Mouse (Mus musculus): ENCODE results near the gene Fcgr3. TPM values are rescaled to one million over a fixed set of nuclear protein-coding genes. Genes with fewer than 3 reads are reported as not detected.

Gene Fcgr3
- total RNA-seq, 2 experiments from 2014 or later: 12.5 to 15.6 TPM

DNA sequence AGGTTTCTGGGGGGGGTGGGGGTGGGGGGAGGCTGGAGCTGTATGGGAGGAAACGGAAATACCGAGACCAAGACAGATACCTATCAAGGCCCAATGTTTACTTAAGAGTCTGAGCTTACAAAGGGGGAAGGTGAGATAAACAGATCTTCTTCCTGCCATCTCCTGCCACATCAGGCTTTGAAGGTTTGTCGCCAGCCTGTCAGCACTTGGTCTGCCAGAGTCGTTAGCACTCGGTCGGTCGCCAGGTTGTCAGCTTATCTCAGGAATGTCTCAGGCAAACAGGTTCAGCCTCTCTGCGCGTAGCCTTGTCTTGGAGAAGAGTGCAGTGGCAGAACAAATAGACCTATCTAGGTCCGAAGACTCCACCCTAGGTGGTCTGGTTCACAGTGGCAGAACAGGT is 4.3 kb downstream of the Fcgr3 start:
- no peak for DNase-seq (ENCODE audit: low spot score)
- intact Hi-C loops (cut with DNase I): no loop called here

GRCm38 (mm10) chr1:171059203-171059602 is 5.5 kb downstream of the Fcgr3 start:
- intact Hi-C loops (cut with DNase I): no loop called here
- DNase-seq (ENCODE audit: low spot score): no peak

GRCm38 (mm10) chr1:171057253-171057652 is 7.5 kb downstream of the Fcgr3 start:
- DNase-seq (ENCODE audit: low spot score): no peak
- intact Hi-C loops (cut with DNase I): no loop called here

GRCm38 (mm10) chr1:171053305-171053704 is 11.4 kb downstream of the Fcgr3 start:
- DNase-seq (ENCODE audit: low spot score): no peak
- intact Hi-C loops (cut with DNase I): no loop called here

GRCm38 (mm10) chr1:171050774-171051173 is 14.0 kb downstream of the Fcgr3 start:
- intact Hi-C loops (cut with DNase I): no loop called here
- no peak for DNase-seq (ENCODE audit: low spot score)

DNA sequence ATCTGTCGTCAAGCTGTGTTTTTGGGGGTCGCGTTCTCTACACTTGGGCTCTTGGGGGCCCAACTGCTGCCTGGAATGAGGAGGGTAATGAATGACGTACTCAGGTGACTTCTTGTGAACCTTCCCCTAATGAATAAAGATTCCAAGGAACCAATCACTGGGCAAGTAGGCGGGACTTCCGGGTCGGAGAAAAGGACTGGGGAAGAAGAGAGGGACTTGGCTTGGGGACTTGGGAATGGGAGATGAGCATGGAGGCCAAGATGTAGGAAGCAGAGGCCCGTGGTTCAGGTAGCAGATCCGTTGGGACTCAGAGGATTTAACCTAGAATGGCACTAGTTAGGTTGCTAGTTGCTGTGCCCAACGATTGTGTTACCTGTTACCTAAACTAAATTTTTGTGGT is 15.5 kb downstream of the Fcgr3 start:
- intact Hi-C loops (cut with DNase I): no loop called here
- DNase-seq (ENCODE audit: low spot score): no peak

GRCm38 (mm10) chr1:171046501-171046900 is 18.2 kb downstream of the Fcgr3 start:
- intact Hi-C loops (cut with DNase I): loop anchor here (2.0 kb wide), 1 partner anchor 16 kb away; no protein-coding TSS in a partner anchor
- no peak for DNase-seq (ENCODE audit: low spot score)

DNA sequence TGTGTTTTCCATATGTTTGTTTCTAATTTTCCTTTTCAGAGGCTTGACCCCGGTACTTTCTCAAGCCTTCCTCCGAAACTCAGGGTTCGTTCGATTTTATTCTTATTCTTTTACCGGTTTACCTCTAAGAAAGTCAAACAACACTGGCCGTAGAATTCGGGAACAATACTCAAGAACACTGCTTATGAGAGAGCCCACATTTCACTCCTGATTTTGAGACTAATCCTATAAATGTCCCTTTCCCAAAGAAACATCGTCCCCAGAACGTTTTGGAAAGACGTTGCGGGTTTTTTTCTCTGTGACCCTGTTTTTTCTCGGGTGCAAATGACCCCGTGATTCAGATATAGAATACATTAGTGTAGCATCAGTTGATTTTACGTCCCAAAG is 19.7 kb downstream of the Fcgr3 start:
- intact Hi-C loops (cut with DNase I): no loop called here
- no peak for DNase-seq (ENCODE audit: low spot score)

- intact Hi-C loops (cut with DNase I): no loop called here
- peak; percentile 75 for DNase-seq (ENCODE audit: low spot score)
Observed at GRCm38 (mm10) chr1:171044365-171045078, 20.2 kb downstream of the Fcgr3 start.

- intact Hi-C loops (cut with DNase I): no loop called here
- DNase-seq (ENCODE audit: low spot score): no peak
Observed at GRCm38 (mm10) chr1:171043594-171044153, 21.1 kb downstream of the Fcgr3 start.

GRCm38 (mm10) chr1:171039880-171040279 is 24.9 kb downstream of the Fcgr3 start:
- no peak for DNase-seq (ENCODE audit: low spot score)
- intact Hi-C loops (cut with DNase I): loop anchor here (2.0 to 10.0 kb wide), 2 partner anchors 61 to 465 kb away; partner anchors contain the start of gene Alyref2

DNA sequence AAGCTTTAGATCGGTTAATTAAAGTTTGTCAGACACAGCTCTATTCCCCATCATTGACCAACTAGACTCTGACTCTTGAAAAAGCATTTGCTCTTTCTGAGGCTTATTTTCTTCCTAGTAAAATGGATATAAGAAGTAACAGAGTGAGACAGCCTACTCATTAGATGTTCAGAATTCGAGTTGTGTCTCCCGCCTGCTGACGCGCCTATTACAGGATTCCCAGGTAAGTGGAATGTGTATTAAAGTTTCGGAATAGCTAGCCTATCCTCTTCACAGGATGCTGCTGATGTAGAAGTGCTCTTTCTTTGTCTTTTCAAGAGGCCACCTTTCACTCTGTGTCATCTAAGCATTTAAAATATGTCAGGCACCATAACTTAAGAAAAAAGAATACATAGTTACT is 25.6 kb downstream of the Fcgr3 start:
- no peak for DNase-seq (ENCODE audit: low spot score)
- intact Hi-C loops (cut with DNase I): loop anchor here (2.0 to 10.0 kb wide), 2 partner anchors 62 to 466 kb away; partner anchors contain the start of gene Alyref2

DNA sequence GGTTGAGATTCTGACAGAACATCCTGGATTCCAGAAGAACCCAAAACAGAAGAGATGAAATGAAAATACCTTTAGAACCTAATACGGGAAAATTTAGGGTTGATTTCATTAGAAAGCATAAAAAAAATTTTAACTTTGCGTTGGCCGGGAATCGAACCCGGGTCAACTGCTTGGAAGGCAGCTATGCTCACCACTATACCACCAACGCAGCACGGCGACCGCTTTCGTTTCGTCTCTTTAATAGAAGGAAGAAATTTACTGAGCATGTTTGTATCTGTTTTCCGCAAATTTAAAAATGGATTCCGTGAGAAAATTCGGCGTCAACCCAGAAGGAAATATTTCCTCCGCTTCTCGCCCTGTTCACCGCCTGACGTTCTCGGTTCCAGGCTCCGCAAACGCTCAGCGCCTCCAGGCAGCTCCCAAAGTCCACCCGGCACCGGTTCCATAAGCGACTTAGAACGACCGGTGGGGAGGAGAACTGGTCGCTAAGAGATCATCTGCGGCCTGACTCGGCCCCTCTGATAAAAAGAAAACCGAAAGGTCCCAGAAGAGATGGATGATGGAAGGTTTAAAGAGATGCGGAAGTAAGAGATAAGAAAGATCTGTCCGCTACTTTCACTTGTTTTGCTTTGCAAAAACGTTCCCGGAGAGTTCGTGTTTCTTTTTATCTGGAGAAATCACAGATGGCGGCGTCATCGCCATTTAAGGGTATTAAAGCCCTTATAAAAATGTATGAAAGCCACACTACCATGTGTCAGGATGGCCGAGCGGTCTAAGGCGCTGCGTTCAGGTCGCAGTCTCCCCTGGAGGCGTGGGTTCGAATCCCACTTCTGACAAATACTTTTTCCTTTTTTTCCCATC is 26.6 kb downstream of the Fcgr3 start:
- intact Hi-C loops (cut with DNase I): loop anchor here (2.0 to 10.0 kb wide), 2 partner anchors 63 to 467 kb away; partner anchors contain the start of gene Alyref2

GRCm38 (mm10) chr1:171036550-171037324 is 28.0 kb downstream of the Fcgr3 start:
- intact Hi-C loops (cut with DNase I): loop anchor here (10.0 kb wide), 1 partner anchor 468 kb away; the partner anchor contains the start of gene Alyref2

More for the DNA sequence above, 26.6 kb downstream of the Fcgr3 start:
- DNase-seq (ENCODE audit: low spot score): peak; percentile 60

DNA sequence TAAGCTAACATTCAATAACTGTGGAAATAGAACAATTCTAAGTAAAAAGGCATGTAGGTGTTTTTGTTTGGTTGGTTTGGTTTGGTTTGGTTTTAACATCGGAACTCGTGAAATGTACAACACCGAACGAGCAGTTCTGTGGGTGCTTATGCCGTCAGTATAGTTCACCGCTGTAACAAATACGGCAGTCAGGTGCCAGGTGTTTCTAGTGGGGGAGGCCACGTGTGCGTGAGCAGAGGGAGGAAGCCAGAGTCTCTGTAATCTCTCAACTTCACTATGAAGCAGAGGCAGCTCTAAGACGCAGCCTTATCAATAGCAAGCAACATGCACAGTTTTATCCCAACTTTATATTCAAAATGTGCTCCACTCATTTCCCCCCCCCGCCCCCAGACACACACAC is 29.1 kb downstream of the Fcgr3 start:
- intact Hi-C loops (cut with DNase I): loop anchor here (10.0 kb wide), 1 partner anchor 469 kb away; the partner anchor contains the start of gene Alyref2
- DNase-seq (ENCODE audit: low spot score): no peak

More at GRCm38 (mm10) chr1:171036550-171037324, 28.0 kb downstream of the Fcgr3 start:
- DNase-seq (ENCODE audit: low spot score): peak; percentile 13

DNA sequence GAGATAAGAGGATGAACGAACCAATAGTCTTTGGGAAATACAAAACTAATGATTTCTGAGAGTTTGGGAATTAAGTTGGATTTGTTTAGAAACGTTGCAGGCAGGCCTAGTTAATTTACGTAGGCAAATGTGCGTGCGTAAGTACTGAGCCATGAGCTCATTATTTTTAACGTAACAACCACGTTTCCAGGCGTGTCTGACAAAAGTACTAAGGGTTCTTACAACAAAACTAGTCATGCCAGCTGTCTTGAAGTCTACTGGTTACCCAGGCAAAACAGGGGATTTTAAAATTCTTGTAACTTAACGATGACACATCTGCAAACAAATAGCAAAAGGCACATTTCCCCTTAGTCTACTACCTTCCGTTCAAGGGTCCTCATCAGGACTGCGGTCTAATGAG is 30.5 kb downstream of the Fcgr3 start:
- DNase-seq (ENCODE audit: low spot score): no peak
- intact Hi-C loops (cut with DNase I): loop anchor here (10.0 kb wide), 1 partner anchor 471 kb away; the partner anchor contains the start of gene Alyref2

- intact Hi-C loops (cut with DNase I): loop anchor here (10.0 kb wide), 1 partner anchor 471 kb away; the partner anchor contains the start of gene Alyref2
- peak; percentile 67 for DNase-seq (ENCODE audit: low spot score)
Observed at GRCm38 (mm10) chr1:171033756-171034155, 31.0 kb downstream of the Fcgr3 start.

DNA sequence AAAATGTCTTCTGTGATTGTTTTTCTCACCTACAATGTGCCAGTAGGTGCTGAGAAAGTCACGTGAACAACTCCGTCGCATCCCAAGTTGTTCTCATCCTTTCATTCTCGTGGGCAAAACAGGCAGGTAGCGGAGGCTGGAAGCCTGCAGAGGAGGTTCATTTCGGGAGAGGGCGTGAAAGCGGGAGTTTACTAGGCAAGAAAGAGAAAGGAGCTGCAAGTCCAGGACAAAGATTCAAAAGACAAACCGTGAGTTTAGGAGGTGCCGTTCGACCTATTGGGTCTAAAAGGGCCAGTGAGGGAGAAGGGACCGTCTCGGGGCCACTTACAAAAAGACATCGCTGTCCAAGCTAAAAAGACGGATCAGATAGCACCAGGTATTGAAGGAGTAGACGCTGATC is 31.5 kb downstream of the Fcgr3 start:
- no peak for DNase-seq (ENCODE audit: low spot score)
- intact Hi-C loops (cut with DNase I): loop anchor here (10.0 kb wide), 1 partner anchor 472 kb away; the partner anchor contains the start of gene Alyref2

- no peak for DNase-seq (ENCODE audit: low spot score)
- intact Hi-C loops (cut with DNase I): loop anchor here (10.0 kb wide), 1 partner anchor 472 kb away; the partner anchor contains the start of gene Alyref2
Observed at GRCm38 (mm10) chr1:171032691-171033090, 32.0 kb downstream of the Fcgr3 start.

Measured in heart, postnatal 25 days (tissue).